Mouse (Mus musculus) liver, embryonic 16.5 days (tissue): ENCODE measurements around the gene Spata18. TPM values are rescaled to one million over a fixed set of nuclear protein-coding genes. Genes with fewer than 3 reads are reported as not detected.

Experiments
- ATAC-seq: fragments of 200-750 bp; cut with Nextera tagmentation; 2 replicates; pipeline ENCODE4 v1.8.0; 2017; ENCODE audit warnings: low read depth, mild to moderate bottlenecking, moderate number of reproducible peaks, moderate library complexity
- H3K27ac ChIP-seq: fragments of 300-500 bp; sonication (generic); 2 replicates; pipeline ENCODE4 v1.5.1; 2014; ENCODE audit warnings: mild to moderate bottlenecking, low read length
- H3K27me3 ChIP-seq: fragments of 300-500 bp; sonication (generic); 2 replicates; pipeline ENCODE4 v1.6.1; 2014; ENCODE audit warnings: low read depth, low read length, mixed read lengths; ENCODE audit not compliant: control insufficient read depth, insufficient read depth
- H3K36me3 ChIP-seq: fragments of 300-500 bp; sonication (generic); 2 replicates; pipeline ENCODE4 v1.6.1; 2014; ENCODE audit warnings: mild to moderate bottlenecking; ENCODE audit not compliant: control insufficient read depth, insufficient read depth
- H3K4me1 ChIP-seq: fragments of 300-500 bp; sonication (generic); 2 replicates; pipeline ENCODE4 v1.6.1; 2014; ENCODE audit warnings: low read depth, low read length, mixed read lengths; ENCODE audit not compliant: control insufficient read depth
- H3K4me2 ChIP-seq: fragments of 300-500 bp; sonication (generic); 2 replicates; pipeline ENCODE4 v1.6.1; 2014; ENCODE audit warnings: low read depth, low read length, mixed read lengths
- H3K4me3 ChIP-seq: fragments of 300-500 bp; sonication (generic); 2 replicates; pipeline ENCODE4 v1.5.1; 2014; ENCODE audit warnings: low read depth, mild to moderate bottlenecking, low read length
- H3K9ac ChIP-seq: fragments of 300-500 bp; sonication (generic); 2 replicates; pipeline ENCODE4 v1.6.1; 2014; ENCODE audit warnings: low read depth, low read length
- H3K9me3 ChIP-seq: fragments of 300-500 bp; sonication (generic); replicated peaks from 2 replicates; pipeline ENCODE4 v1.6.1; 2016; ENCODE audit warnings: low read length; ENCODE audit not compliant: control insufficient read depth
- WGBS: fragments of 180-500 bp; shearing (Covaris S2); extraction: QIAGEN DNeasy Blood & Tissue Kit; methylation state at CpG from one replicate; pipeline ENCODE4 v1.1.7; 2014; ENCODE audit not compliant: insufficient replicate concordance; 5-methylcytosine and 5-hydroxymethylcytosine counted together
- polyA plus RNA-seq: library from polyadenylated mRNA; unstranded; fragments of >200 nt; fragmentation: Nextera tagmentation; extraction: Ambion mirVana; gene quantifications from 2 replicates; pipeline ENCODE4 v1.2.1, GENCODE M21; 2015

Spata18 gene
- polyA plus RNA-seq, 1 experiment from 2014 or later: not detected

GRCm38 (mm10) chr5:73697700-73698099 is 46.5 kb downstream of the Spata18 start:
- H3K36me3 ChIP-seq: no peaks in the 10 kb centered on the region
- no peaks in the 10 kb centered on the region for H3K9me3 ChIP-seq
- H3K27me3 ChIP-seq: no peaks in the 10 kb centered on the region
- no peak overlapping the region for H3K4me3 ChIP-seq
- no peak for ATAC-seq
- no peak overlapping the region for H3K4me2 ChIP-seq
- 55% methylated on average over 4 of the region's 4 CpGs for WGBS
- H3K27ac ChIP-seq: no peak overlapping the region
- no peak overlapping the region for H3K9ac ChIP-seq
- no peaks in the 10 kb centered on the region for H3K4me1 ChIP-seq

- no peak overlapping the region for H3K27ac ChIP-seq
- no peaks in the 10 kb centered on the region for H3K4me1 ChIP-seq
- WGBS: 61% methylated on average over 17 of the region's 17 CpGs
- no peaks in the 10 kb centered on the region for H3K9me3 ChIP-seq
- no peak overlapping the region for H3K9ac ChIP-seq
- H3K27me3 ChIP-seq: no peaks in the 10 kb centered on the region
- no peaks in the 10 kb centered on the region for H3K36me3 ChIP-seq
- ATAC-seq: no peak
- H3K4me3 ChIP-seq: no peak overlapping the region
- no peak overlapping the region for H3K4me2 ChIP-seq
Observed at GRCm38 (mm10) chr5:73701063-73701890, 50.1 kb downstream of the Spata18 start.

- no peak overlapping the region for H3K9ac ChIP-seq
- no peak overlapping the region for H3K27ac ChIP-seq
- H3K9me3 ChIP-seq: no peaks in the 10 kb centered on the region
- H3K36me3 ChIP-seq: no peaks in the 10 kb centered on the region
- H3K27me3 ChIP-seq: no peaks in the 10 kb centered on the region
- no peak for ATAC-seq
- H3K4me2 ChIP-seq: no peak overlapping the region
- WGBS: 65% methylated on average over 12 of the region's 12 CpGs
- no peaks in the 10 kb centered on the region for H3K4me1 ChIP-seq
- no peak overlapping the region for H3K4me3 ChIP-seq
Observed at GRCm38 (mm10) chr5:73701946-73702710, 50.9 kb downstream of the Spata18 start.

- Histone ChIP-seq H3K36me3 (no peaks in the 10 kb centered on the region), H3K4me3 (no peak overlapping the region), H3K27me3 (no peaks in the 10 kb centered on the region), H3K9me3 (no peaks in the 10 kb centered on the region), H3K4me2 (no peak overlapping the region), H3K9ac (no peak overlapping the region), H3K27ac (no peak overlapping the region), H3K4me1 (no peaks in the 10 kb centered on the region)
- no peak for ATAC-seq
- WGBS: 71% methylated on average over 4 of the region's 4 CpGs
Observed at GRCm38 (mm10) chr5:73703096-73703495, 51.9 kb downstream of the Spata18 start.

GRCm38 (mm10) chr5:73704263-73704662 is 53.1 kb downstream of the Spata18 start:
- no peak overlapping the region for H3K4me3 ChIP-seq
- H3K9ac ChIP-seq: no peak overlapping the region
- H3K4me2 ChIP-seq: no peak overlapping the region
- no peak for ATAC-seq
- no peaks in the 10 kb centered on the region for H3K4me1 ChIP-seq
- no peaks in the 10 kb centered on the region for H3K27me3 ChIP-seq
- 35% methylated on average over 14 of the region's 14 CpGs for WGBS
- no peak overlapping the region for H3K27ac ChIP-seq
- no peaks in the 10 kb centered on the region for H3K36me3 ChIP-seq
- no peaks in the 10 kb centered on the region for H3K9me3 ChIP-seq

- no peak overlapping the region for H3K4me3 ChIP-seq
- H3K27ac ChIP-seq: no peak overlapping the region
- H3K4me2 ChIP-seq: no peak overlapping the region
- no peaks in the 10 kb centered on the region for H3K9me3 ChIP-seq
- no peak for ATAC-seq
- no peaks in the 10 kb centered on the region for H3K4me1 ChIP-seq
- 70% methylated on average over 8 of the region's 8 CpGs for WGBS
- H3K27me3 ChIP-seq: no peaks in the 10 kb centered on the region
- H3K36me3 ChIP-seq: no peaks in the 10 kb centered on the region
- no peak overlapping the region for H3K9ac ChIP-seq
Observed at GRCm38 (mm10) chr5:73704757-73705156, 53.6 kb downstream of the Spata18 start.

GRCm38 (mm10) chr5:73705290-73705689 is 54.1 kb downstream of the Spata18 start:
- ATAC-seq: no peak
- no peak overlapping the region for H3K9ac ChIP-seq
- WGBS: 77% methylated on average over 5 of the region's 5 CpGs

GRCm38 (mm10) chr5:73712852-73713251 is 61.7 kb downstream of the Spata18 start:
- no peak overlapping the region for H3K27ac ChIP-seq

More at GRCm38 (mm10) chr5:73705290-73705689, 54.1 kb downstream of the Spata18 start:
- Histone ChIP-seq H3K9me3 (no peaks in the 10 kb centered on the region), H3K4me3 (no peak overlapping the region), H3K4me2 (no peak overlapping the region), H3K36me3 (no peaks in the 10 kb centered on the region), H3K27ac (no peak overlapping the region), H3K27me3 (no peaks in the 10 kb centered on the region), H3K4me1 (no peaks in the 10 kb centered on the region)

GRCm38 (mm10) chr5:73716941-73717340 is 65.8 kb downstream of the Spata18 start:
- Histone ChIP-seq H3K4me1 (no peaks in the 10 kb centered on the region), H3K27ac (no peak overlapping the region), H3K4me2 (no peak overlapping the region), H3K9ac (no peak overlapping the region), H3K36me3 (no peaks in the 10 kb centered on the region), H3K4me3 (no peak overlapping the region), H3K9me3 (no peaks in the 10 kb centered on the region), H3K27me3 (no peaks in the 10 kb centered on the region)
- no peak for ATAC-seq
- 38% methylated on average over 2 of the region's 2 CpGs for WGBS

More at GRCm38 (mm10) chr5:73712852-73713251, 61.7 kb downstream of the Spata18 start:
- H3K36me3 ChIP-seq: no peaks in the 10 kb centered on the region
- H3K4me3 ChIP-seq: no peak overlapping the region
- H3K9ac ChIP-seq: no peak overlapping the region
- H3K9me3 ChIP-seq: no peaks in the 10 kb centered on the region
- H3K4me1 ChIP-seq: no peaks in the 10 kb centered on the region
- ATAC-seq: no peak
- H3K27me3 ChIP-seq: no peaks in the 10 kb centered on the region
- 64% methylated on average over 7 of the region's 7 CpGs for WGBS
- no peak overlapping the region for H3K4me2 ChIP-seq
